In genomic region chr5:107146111-107146616, GRCm38 (mm10) we compare ENCODE assay signal across 16 mouse cellular contexts.
DNase-seq lines count a peak whose midpoint lies in the region; TF ChIP-seq lines count a peak whose summit lies in the region.
"Had no signal": no experiment of that assay in that cellular context is flagged by ENCODE, and none has a peak within 500 bp of the region (broad histone marks: within the 10 kb centered on the region; RNA-seq: fewer than 3 reads in every experiment).

No protein-coding gene starts in this region.

- no peak overlapping the region for H3K4me3 ChIP-seq in kidney, adult 2 months (ENCODE audit: insufficient read depth, low read depth, low read length)
- H3K4me3 ChIP-seq: embryonic facial prominence, embryonic 13.5 days; hindbrain, embryonic 10.5 days; liver, embryonic 13.5 days had no signal

- TF ChIP-seq POLR2A in kidney, adult 2 months (IDR thresholded peaks at IDR 0.05; ENCODE audit: low read depth, low read length), result no peak

- WGBS in kidney, adult 2 months, result 46% methylated on average over 11 of the region's 11 CpGs

- H3K36me3 ChIP-seq in kidney, adult 2 months (ENCODE audit: control insufficient read depth, insufficient read depth, low read length), result no peaks in the 10 kb centered on the region
- H3K36me3 ChIP-seq: hindbrain, embryonic 10.5 days; liver, embryonic 13.5 days had no signal

- no peaks in the 10 kb centered on the region for H3K27me3 ChIP-seq in kidney, adult 2 months (replicated peaks; ENCODE audit: control insufficient read depth, insufficient read depth, low read length)
- H3K27me3 ChIP-seq: embryonic facial prominence, embryonic 13.5 days; liver, embryonic 13.5 days had no signal

- intact Hi-C loops in left cerebral cortex, postnatal 36 days (cut with DNase I), result loop anchor here (10.0 kb wide), 1 partner anchor 139 kb away; the partner anchor contains the start of gene Tgfbr3

- H3K4me1 ChIP-seq in kidney, adult 2 months (ENCODE audit: control insufficient read depth, insufficient read depth, low read length), result peaks cover 6% of the 10 kb centered on the region; the same call in 1 of the 2 replicates

- no peak for TF ChIP-seq CTCF in kidney, adult 2 months (conservative IDR thresholded peaks at IDR 0.05; ENCODE audit: insufficient read depth, insufficient read length, low read depth, low read length)

- no peak overlapping the region; the same call in 1 of the 2 replicates for H3K27ac ChIP-seq in kidney, adult 2 months (ENCODE audit: insufficient read depth, low read depth, low read length)
- H3K27ac ChIP-seq: embryonic facial prominence, embryonic 13.5 days; kidney, postnatal 0 days had no signal

- DNase-seq in adrenal gland, adult 8-10 months, result peak; percentile 47
- DNase-seq in adrenal gland, adult 18-20 months (ENCODE audit: low spot score in 2 of 2), result no peak
- peak; percentile 62 for DNase-seq in kidney, adult 2 months
- no peak for DNase-seq in kidney, postnatal 14 days
- DNase-seq in ovary, adult 18-20 months (ENCODE audit: low spot score), result peak; percentile 62
- no peak for DNase-seq in ovary, postnatal 14 days (ENCODE audit: low spot score)
- no peak for DNase-seq in frontal cortex, postnatal 36 days (ENCODE audit: low spot score in 2 of 2)
- no peak for DNase-seq in left cerebral cortex, postnatal 36 days (ENCODE audit: low spot score in 2 of 2)
- DNase-seq: cerebellum, adult 9-10 months; left cerebral cortex, postnatal 4 days; liver, embryonic 13.5 days; spleen, adult 18-20 months; thymus, adult 18-20 months had no signal

Comparison
In these comparisons a context has a peak if more than half of its experiments do, and no peak if none do; other contexts are left out.
1. DNase-seq: peak in adrenal gland, adult 8-10 months (single experiment), kidney, adult 2 months (single experiment) and ovary, adult 18-20 months (single experiment); none in adrenal gland, adult 18-20 months (0 of 2), kidney, postnatal 14 days (single experiment), ovary, postnatal 14 days (single experiment), frontal cortex, postnatal 36 days (0 of 2) and left cerebral cortex, postnatal 36 days (0 of 2).